Mouse (Mus musculus) heart, adult 8-10 months (tissue): Measurements from ENCODE around the gene Tecpr1. TPM values are rescaled to one million over a fixed set of nuclear protein-coding genes. Genes with fewer than 3 reads are reported as not detected.
A peak's percentile ranks its signal among the peaks of the same experiment; 100 is the strongest.

Experiments
- DNase-seq: peaks from one replicate; pipeline ENCODE4 v3.0.0; 2022; ENCODE audit warnings: low spot score
- total RNA-seq, 4 experiments: library from RNA; stranded (reverse); gene quantifications; 2 replicates each; pipeline ENCODE4 v1.2.4; 2022

Tecpr1 gene
- total RNA-seq, 4 experiments from 2014 or later, result 25.2 to 33.4 (median 28.5) TPM

DNA sequence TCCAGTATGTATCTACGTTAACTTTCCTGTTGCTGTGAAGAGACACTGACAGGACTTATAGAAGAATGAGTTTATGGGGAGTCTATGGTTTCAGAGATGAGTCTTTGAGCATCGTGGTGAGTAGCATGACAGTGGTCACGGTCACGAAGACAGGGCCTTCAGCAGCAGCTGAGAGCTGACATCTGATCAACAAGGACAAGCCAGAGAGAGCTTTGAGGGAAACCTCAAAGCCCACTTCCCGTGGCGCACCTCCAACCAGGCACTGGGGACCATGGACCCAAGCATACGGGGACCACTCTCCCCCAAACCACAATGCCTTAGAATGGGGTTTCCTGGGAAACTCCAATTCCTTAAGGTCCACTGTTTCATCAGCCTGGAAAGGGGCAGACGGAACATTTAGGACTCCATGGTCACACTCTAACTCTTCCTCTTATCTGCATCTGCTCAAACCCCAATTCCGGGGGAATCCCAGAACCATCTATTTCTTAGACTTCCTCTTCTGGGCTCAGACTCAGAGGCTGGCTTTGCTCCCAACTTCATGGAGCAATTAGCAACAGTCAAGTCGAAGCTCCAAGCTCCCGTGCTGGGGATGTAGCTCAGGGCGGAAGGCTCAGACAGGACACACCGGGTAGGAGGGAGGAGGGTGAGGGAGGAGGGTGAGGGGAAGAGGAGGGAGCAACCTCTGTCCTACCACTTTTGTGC lies 28.6 kb upstream of the Tecpr1 start:
- no peak for DNase-seq

DNA sequence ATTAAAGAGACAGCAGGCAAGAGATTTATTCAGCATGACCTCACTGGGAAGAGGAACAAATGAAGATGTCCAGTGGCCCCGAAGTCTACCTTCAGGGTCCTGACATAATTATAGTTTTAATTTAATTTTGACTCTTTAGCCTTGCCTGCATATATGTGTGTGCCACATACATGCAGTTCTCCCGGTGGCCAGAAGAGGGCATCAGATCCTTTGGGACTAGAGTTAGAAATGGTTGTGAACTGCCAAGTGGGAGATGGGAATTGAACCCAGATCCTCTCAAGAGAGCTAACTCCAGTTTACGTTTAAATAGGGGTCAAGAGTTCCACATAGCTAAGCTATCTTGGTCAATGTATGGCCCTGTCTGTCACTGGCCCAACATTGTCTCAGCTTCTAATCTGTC lies 26.5 kb upstream of the Tecpr1 start:
- DNase-seq, result no peak

DNA sequence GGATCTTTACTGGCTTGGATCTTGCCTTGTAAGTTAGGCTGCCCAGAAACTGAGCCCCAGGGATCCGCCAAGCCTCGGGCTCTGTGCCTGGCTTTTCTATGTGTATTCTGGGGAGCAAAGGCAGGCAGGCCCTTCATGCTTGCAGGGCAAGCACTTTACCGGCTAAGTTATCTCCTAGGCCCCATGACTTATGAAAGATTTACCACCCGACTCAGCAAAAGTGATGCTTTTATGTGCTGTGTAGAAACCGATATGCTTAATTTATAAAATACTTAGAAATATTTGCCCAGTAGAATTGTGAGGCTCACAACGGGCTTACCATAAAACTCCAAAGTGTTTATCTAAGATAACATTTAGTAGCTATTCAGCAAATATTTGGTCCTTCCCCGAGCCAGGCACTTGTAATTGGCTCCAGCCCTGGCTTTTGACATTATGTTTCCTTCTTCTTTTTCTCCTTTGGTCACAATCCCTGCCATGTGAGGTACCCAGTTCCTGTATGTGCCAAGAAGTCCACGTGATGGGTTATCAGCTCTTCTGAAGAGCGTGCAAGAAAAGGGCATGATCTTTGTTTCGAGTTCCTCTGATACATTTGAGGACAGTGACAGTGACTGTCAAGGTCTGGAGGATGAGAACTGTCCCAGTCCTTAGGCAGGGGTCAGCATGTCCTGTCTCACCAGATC lies 24.6 kb upstream of the Tecpr1 start:
- DNase-seq, result peak; percentile 73

DNA sequence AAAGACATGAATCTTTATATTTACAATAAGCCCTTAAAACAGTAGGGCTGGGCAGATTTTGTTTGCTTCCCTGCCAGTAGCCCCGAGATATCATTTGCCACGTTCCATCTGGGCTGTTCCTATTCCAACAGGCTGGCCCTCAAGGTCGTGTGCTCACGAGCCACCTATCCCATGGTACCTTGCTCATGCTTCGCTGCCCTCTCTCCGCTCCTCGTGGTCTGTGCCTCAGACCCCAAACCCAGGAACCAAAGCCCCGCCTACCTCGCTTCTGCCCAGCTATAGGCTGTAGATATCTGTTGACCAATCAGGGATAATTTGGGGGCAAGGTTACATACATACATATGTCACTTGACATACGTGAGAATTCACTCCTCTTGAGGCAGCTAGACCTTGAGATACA lies 23.9 kb upstream of the Tecpr1 start:
- DNase-seq, result no peak

DNA sequence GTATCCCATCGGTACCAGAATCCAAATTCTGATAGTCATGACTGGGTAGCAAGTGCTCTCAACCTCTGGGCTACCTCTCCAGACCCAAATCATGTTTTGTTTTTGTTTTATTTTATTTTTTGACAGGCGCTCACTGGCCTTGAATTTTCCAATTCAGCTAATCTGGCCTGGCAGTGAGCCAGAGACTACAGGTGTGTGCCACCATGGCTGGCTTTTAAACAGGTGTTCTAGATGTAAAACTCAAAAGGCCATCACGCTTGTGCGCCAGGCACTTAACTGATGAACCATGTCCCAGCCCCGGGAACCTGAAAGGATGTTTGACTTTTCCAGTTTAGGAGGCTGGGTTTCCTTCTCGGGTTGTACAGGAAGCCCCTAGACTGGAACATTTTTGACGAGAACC lies 23.3 kb upstream of the Tecpr1 start:
- no peak for DNase-seq

DNA sequence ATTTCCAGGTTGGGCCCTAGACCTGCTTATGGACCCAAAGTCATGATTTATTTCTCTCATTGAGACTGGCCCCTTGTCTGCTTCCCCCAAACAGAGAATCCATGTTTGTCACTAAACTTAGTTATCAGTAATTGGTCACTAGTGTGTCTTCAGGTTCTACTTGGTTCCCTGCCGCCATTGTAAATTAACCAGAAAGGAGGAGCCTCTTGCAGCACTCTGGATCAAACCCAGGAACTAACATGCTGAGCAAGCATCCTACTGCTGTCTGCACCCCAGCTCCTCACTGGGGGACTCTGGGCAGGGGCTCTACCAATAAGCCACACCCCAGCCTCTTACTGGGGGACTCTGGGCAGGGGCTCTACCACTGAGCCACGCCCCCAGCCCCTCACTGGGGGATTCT lies 22.2 kb upstream of the Tecpr1 start:
- no peak for DNase-seq

DNA sequence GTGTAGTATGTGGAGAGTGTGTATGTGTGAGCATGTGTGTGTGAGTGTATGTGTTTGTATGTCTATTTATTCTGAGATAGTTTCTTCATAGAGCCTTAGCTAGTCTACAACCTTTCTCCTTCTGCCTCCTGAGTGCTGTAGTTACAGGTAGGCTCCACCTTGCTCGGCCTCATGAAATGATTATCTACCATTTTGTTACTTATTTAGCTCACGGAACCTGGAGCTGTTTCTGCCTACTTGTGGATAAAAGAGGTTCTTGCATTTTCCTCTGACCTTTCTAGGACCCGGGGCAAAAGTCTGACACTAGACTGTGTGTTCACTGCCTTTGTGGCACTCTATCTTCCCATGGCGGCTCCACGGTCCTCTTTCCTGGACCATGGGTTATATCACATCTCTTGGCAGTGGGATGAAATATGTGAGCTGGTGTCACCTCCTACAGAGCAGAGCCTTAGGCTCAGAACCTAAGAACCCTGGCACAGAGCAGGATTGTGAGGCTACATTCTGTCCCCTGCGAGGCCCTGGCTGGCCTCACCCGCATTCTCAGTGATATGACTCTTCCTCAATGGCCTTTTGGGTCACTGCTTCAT lies 20.6 kb upstream of the Tecpr1 start, which contains the start of gene Bri3:
TSS of gene Bri3 (plus strand) at position 537 of the 587 bp plus-strand sequence.
- DNase-seq, result no peak

DNA sequence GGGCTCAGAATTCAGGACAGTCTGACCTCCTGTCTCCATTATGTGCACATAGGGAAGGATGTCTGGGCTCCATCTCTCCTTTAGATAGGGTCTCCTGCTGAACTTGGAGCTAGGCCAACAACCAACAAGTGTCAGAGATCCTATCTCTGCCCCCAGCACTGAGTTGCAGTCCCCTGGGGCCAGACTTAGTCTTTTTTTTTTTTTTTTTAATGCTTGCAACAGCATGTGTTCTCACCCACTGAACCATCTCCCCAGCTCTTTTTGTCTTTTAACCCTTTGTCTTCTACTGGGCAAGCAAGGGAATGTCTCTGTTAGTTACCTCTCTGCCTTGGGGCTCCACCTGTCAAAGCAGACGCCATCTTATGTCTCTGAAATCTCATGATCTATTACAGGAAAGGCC lies 15.6 kb upstream of the Tecpr1 start:
- DNase-seq, result no peak

DNA sequence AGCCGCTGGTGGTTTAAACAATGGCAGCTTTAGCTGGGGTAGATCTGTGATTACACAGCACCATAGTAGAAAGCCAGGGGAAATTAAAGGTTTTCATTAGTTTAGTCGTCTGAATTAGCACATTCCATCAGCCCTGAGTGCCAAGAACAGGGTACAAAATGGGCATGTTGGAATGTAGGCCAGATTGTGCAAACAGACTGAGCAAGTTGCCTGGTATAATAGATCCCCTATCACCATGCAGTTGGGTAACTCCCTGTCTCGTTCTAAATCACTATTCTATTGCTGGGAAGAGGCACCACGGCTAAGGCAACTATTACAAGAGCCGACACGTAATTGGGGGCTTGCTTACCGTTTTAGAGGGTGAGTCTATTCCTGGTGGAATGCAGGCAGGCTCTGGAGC lies 11.3 kb upstream of the Tecpr1 start:
- no peak for DNase-seq

DNA sequence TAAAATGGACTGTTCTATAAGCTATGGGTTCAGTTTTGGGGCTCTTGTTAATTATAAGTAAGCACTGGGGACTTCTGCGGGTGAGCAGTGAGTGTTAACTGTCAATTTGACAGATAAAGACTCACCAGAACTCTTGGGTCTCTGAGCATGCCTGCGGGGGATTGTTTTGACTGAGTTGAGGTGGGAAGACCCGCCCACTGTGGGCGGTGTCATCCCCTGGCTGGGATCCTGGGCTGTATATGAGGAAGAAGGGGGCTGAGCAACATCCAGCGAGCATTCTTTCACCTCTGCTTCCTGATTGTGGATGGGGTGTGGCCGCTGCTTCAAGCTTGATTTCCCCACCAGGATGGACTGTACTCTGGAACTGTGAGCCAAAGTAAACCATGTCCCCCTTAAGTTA lies 10.8 kb upstream of the Tecpr1 start:
- DNase-seq, result no peak

DNA sequence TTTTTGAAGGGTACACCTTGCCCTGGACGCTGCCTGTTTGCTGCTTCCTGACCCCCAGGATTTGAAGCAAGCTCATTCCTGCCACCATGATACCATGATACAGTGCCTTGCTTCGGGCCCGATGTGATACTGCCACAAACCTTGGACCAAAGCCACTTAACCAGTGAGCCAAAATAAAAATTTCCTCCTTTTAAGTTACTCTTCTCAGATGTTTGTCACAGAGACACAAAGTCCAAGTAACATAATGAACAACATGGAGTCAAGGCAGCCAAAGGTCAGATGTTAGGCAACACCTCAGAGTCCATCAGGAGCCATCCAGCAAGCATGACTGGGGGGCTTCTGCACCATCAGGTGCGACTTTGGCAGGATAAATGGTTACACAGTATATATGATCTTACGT lies 9.1 kb upstream of the Tecpr1 start:
- DNase-seq, result no peak

DNA sequence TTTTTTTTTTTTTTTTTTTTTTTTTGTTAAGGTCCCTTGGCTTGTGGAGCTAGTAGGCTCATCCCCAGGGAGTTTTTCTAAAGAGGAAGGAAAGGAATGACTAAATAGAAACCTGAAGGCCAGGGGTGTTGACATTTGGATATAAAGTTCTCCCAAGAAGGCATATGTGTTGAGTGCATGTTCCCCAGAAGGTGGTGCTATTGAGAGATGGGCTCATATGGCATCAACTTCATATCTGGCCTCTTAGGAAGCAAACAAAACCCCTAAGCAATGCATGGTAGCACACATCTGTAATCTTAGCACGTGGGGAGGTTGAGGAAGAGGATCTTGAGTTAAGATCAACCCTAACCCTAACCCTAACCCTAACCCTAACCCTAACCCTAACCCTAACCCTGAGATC lies 8.0 kb upstream of the Tecpr1 start:
- no peak for DNase-seq

DNA sequence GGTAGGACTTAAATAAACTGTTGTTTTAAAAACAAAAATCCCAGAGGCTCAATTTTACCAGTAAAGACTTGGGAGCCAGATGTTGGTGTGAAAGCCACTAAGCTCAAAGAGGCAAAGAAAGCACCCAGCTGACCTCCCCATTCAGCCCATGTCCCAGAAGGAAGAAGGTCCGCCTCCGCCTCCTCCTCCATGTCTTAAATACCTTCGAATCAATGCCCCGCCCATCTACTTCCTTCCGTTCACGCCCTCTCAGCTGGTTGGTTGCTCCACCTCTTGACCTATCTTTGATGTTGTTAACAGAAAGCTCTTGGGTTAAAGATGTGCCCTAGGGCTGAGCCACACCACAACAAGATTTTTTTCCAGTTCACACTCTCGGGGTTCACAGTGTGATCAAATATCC lies 6.8 kb upstream of the Tecpr1 start:
- no peak for DNase-seq

DNA sequence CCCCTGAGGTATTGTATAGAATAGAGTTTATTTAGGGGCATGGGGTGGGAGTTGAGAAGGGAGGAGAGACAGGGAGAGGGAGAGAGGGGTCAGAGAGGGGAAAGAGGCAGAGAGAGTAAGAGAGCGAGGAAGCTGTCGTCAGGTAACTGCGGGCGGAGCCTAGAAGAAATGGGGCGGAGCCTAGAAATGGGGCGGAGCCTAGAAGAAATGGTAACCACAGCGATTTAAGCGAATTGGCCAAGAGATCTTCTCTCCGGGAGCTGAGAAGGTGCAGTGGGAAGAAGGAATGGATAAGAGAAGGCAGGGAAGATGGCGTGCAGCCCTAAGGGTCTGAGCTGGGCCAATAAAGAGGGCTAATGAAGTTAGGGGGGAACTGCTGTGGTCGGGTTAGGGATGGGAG lies 2.8 kb upstream of the Tecpr1 start:
- DNase-seq, result no peak

DNA sequence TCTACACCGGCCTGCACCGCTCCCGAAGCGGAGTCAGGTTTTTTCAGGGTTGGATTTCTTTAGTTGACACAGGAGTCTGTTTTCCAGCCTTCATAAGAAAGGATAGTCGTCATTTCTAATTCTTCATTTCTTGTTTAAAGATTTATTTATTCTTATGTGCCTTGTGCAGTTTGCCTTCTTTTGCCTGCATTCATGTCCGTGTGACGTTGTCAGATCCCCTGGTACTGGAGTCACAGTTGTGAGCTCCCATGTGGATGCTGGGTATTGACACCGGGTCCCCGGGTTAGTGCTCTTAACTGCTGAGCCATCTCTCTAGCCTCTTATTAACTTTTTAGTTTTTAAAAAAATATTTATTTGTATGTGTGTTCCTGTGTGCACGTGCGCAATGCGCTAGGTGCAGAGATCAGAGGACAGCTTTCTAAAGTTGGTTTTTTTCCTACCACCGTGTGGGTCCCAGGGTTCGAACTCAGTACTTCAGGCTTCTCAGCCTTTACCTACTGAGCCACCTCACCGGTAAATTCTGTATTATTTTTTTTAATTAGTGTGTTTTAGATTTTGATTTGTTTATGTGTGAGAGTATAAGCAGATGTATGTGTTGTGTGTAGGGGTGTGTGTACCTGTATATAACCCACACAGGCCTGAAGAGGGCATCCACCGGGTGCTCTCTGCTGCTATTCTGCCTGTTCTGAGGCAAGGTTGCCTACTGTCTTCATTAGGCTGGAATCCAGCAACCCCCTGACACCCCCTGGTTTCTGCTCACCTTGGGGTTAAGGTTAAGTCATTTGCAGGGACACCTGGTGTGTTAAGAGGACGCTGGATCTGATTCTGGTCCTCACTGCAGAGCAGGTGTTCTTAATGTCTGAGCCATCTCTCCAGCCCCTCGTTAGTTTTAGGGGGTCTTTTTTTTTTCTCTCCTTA lies 743 bp upstream of the Tecpr1 start:
- DNase-seq, result no peak

DNA sequence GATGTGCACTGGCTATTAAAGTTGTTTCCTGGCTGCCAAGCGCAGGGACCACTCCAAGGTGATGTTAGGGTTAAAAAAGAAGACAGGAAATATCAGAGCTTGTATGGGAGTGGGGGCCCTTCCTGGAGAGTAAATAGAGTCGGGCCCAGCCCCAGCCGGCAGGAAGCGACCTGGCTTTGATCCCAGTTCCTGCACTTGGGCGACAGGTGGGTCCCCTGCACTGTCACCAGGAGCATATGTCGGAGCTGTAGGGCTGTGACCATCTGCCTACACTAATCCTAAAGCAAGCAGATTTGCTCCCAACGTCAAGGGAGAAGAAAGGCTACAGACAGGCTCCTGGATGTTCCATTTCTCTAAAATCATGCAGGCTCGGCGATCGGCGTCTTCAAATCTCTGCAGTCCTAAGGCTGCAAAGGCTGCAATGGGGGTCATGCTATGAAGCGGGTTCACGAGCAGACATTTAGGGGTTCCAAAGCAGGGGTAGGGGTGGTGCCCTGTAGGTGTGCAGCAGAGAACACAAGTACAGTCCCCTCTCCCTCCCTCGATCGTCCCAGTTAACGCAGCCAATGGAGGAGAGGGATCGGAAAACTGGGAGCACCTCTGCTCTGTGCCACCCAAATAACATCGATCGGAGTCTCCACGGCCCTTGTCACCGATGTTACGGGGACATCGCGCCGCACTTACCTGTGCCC lies 458 bp downstream of the Tecpr1 start:
- DNase-seq, result peak; percentile 75

DNA sequence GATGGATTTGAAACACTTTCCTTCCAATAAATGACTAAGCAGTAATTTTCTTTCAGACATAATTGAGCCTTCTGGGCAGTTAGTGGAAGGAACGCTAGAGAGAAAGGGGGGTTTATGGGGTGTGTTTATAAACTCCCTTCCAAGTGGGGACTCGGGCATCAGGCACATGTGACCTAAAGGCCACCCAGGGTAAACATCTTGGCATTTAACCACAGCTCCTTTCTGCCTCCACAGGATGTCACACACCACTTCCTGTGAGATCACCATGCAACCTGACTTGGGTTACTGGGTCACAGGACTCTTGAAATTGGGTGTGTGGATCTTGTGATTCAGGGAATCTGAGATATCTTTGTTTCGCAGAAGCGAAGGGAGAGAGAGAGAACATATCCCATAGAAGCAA lies 2.1 kb downstream of the Tecpr1 start:
- peak; percentile 50 for DNase-seq

DNA sequence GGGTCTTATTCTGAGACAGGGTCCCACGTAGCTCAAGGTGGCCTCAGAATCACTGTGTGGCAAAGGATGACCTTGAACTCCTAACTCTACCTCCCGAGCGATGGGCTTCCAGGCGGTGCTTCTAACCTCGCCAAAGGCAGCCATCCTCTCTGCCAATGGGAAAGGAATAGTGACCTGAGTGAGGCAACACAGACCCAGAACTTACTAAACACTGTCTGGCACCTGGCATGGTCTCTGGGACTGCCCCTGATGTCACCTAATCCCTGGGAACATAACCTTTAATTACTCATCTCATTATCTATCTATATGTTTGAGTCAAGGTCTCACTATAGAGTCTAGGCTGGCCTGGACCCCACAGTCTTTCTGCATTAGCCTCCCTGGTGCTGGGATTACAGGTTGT lies 3.5 kb downstream of the Tecpr1 start:
- DNase-seq, result no peak

DNA sequence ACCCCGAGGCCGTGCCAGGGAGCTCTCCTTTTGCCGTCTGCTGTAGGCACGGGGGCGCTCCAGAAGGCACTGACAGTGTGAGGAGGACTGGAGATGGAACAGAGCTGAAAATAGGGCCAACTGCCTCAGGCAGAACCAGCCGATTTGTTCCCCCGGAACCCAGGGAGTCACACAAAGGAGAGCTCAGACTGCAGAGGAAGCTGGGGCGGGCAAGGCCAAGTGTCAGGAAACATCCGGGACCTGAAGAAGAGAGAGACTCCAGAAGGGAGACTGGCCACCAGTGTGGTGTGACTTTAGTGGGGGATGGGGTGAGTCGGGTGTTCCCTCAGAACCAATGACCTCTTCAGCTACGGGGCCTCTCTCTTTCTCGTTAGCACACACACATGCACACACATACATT lies 4.1 kb downstream of the Tecpr1 start:
- peak; percentile 26 for DNase-seq

DNA sequence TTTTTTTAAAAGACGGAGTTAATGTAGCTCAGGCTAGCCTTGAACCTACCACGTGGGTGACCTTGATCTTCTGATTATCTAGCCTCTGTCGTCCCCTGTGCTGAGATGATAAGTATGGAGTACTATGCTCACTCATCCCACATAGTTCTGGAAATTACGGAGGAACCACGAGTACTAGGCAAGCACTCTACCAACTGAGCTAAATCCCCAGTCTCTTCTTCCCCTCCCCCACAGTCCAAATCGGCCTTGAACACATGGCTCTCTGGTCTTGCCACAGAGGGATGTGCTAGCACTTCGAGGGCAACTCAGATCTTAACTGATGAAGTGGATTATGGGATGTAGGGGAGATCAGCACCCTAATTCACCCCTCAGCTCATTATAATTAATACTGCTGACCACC lies 5.4 kb downstream of the Tecpr1 start:
- DNase-seq, result no peak

DNA sequence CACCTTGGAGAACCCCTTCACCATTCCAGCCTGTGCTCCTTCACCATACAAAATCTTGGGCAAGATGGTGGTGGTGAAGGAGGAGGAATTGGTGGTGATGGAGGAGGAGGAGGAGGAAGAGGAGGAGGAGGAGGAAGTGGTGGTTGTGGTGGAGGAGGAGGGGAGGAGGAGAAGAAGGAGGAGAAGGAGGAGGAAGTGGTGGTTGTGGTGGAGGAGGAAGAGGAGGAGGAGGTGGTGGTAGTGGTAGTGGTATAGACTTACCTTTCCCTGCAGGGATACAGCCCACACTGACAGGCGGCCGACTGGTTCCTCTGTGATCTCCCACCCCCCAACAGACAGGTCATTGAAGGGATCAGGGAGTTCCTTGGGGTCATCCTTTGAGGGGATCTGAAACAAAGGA lies 7.4 kb downstream of the Tecpr1 start:
- DNase-seq, result no peak

DNA sequence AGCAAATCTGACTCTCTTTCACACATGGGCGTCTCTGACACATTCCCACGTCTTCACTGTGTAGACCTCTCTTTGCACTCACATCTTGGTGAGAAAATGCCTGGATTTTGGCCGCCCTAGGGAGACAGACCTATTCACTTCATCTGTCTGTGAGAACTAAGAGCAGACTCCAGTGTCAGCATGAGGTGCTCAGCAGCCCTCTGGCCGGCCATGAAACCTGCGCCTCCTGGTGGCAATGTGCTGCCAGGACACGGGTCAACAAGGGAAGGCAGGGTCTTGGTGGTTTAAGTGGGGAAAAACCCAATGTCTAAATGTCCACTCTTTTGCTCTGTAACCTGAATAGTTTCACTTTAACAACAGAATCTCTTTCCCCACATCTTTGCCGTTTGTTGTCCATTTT lies 9.0 kb downstream of the Tecpr1 start:
- peak; percentile 47 for DNase-seq
